Mouse (Mus musculus) layer of hippocampus, postnatal 10 days (tissue): ENCODE data around the gene Olfr774. TPM values are rescaled to one million over a fixed set of nuclear protein-coding genes. Genes with fewer than 3 reads are reported as not detected.
"Not testable (repeated sequence)": the region's sequence is repeated elsewhere in the genome, so short reads cannot be mapped to it uniquely, and the experiment has no call there.

Experiments
- DNase-seq, 2 experiments: peaks; one replicate each; pipeline ENCODE4 v3.0.0; 2021; ENCODE audit warnings: low spot score in 2 of 2
- long read RNA-seq: library from polyadenylated mRNA; stranded (forward); transcript quantifications from one replicate; pipeline ENCODE4 v2.0.0, GENCODE M21; 2023
- total RNA-seq, 2 experiments: library from RNA; stranded (reverse); gene quantifications; 2 replicates each; pipeline ENCODE4 v1.2.3; 2021

The Olfr774 gene
- total RNA-seq = not detected
- long read RNA-seq = 0 reads

- no peak for DNase-seq
Measured at GRCm38 (mm10) chr10:129235904-129236303, at the start of gene Olfr774. Gene Olfr774 (plus strand): TSS chr10:129236204.

GRCm38 (mm10) chr10:129187319-129187718 lies 48.7 kb upstream of the Olfr774 start, which contains the start of gene Olfr773:
Gene Olfr773 (minus strand): TSS chr10:129187419.
- not testable (repeated sequence) for DNase-seq

- no peak for DNase-seq
Measured at GRCm38 (mm10) chr10:129230737-129231136, 5.3 kb upstream of the Olfr774 start.

GRCm38 (mm10) chr10:129248112-129248511 lies 12.1 kb downstream of the Olfr774 start, which contains the start of gene Olfr775:
Gene Olfr775 (plus strand): TSS chr10:129248412.
- DNase-seq = no peak

GRCm38 (mm10) chr10:129258827-129259226 lies 22.8 kb downstream of the Olfr774 start, which contains the start of gene Olfr776:
Gene Olfr776 (plus strand): TSS chr10:129259127.
- DNase-seq = no peak

GRCm38 (mm10) chr10:129271081-129271535 lies 35.1 kb downstream of the Olfr774 start, which contains the start of gene Olfr777:
Gene Olfr777 (minus strand): TSS chr10:129271485.
- DNase-seq = no peak

Other genes with a start within 250 kb of the Olfr774 start
- gene Olfr9, start 246.8 kb upstream of the Olfr774 start, total RNA-seq = not detected
- gene Olfr763, start 225.4 kb upstream of the Olfr774 start, total RNA-seq = not detected
- gene Olfr764-ps1, start 196.3 kb upstream of the Olfr774 start, total RNA-seq = not detected
- not detected for gene Olfr765, start 186.2 kb upstream of the Olfr774 start, total RNA-seq
- gene Olfr766-ps1, start 167.2 kb upstream of the Olfr774 start, total RNA-seq = not detected
- gene Olfr767, start 153.3 kb upstream of the Olfr774 start, total RNA-seq = under 1 TPM in 1 of 2 experiments, not detected in 1; 0.07 TPM
- gene Olfr768, start 136.8 kb upstream of the Olfr774 start, total RNA-seq = not detected
- gene Olfr769, start 118.3 kb upstream of the Olfr774 start, total RNA-seq = not detected
- gene Olfr770, start 97.2 kb upstream of the Olfr774 start, total RNA-seq = not detected
- gene Olfr771, start 71.5 kb upstream of the Olfr774 start, total RNA-seq = not detected
- not detected for gene Olfr772, start 58.3 kb upstream of the Olfr774 start, total RNA-seq
- gene Olfr773, start 48.8 kb upstream of the Olfr774 start, total RNA-seq = not detected
- not detected for gene Olfr775, start 12.2 kb downstream of the Olfr774 start, total RNA-seq
- gene Olfr776, start 22.9 kb downstream of the Olfr774 start, total RNA-seq = not detected
- gene Olfr777, start 35.3 kb downstream of the Olfr774 start, total RNA-seq = not detected
- gene Olfr780, start 81.9 kb downstream of the Olfr774 start, total RNA-seq = not detected
- not detected for gene Olfr781, start 92.7 kb downstream of the Olfr774 start, total RNA-seq
- not detected for gene Olfr782, start 112.6 kb downstream of the Olfr774 start, total RNA-seq
- gene Olfr784, start 147.9 kb downstream of the Olfr774 start, total RNA-seq = under 1 TPM in 1 of 2 experiments, not detected in 1; 0.18 TPM
- gene Olfr785, start 169.2 kb downstream of the Olfr774 start, total RNA-seq = not detected
- not detected for gene Olfr786, start 191.1 kb downstream of the Olfr774 start, total RNA-seq
- not detected for gene Olfr787, start 225.7 kb downstream of the Olfr774 start, total RNA-seq
- not detected for gene Olfr788, start 234.8 kb downstream of the Olfr774 start, total RNA-seq
- gene Olfr789, start 248.5 kb downstream of the Olfr774 start, total RNA-seq = not detected